Mouse (Mus musculus): ENCODE results near the gene Mapk8ip2.

- TF ChIP-seq GATA1 (IDR thresholded peaks at IDR 0.05; ENCODE audit: borderline replicate concordance, low read length) (no peak), FLI1 (IDR thresholded peaks at IDR 0.05; ENCODE audit: low read length) (no peak)
Measured at GRCm38 (mm10) chr15:89496841-89497240, 43.1 kb downstream of the Mapk8ip2 start.

Data from megakaryocyte, embryonic 14.5 days (primary cell).